Mouse (Mus musculus) G1E (cell line): ENCODE measurements around the gene Taar8b.

Experiments
- CTCF ChIP-seq: IDR thresholded peaks from 2 replicates; pipeline ENCODE4 v1.5.1; 2012; ENCODE audit warnings: low read depth, low read length, inconsistent platforms, mixed read lengths
- TAL1 ChIP-seq: conservative IDR thresholded peaks from 2 replicates; pipeline ENCODE4 v1.6.1; 2012; ENCODE audit warnings: low read depth, low read length, inconsistent platforms, mixed read lengths

- TF ChIP-seq CTCF = no peak
- TF ChIP-seq TAL1 = no peak
Measured at GRCm38 (mm10) chr10:24080166-24080565, 11.9 kb downstream of the Taar8b start.
